9 mouse cellular contexts compared by ENCODE assay signal in the genomic region with DNA sequence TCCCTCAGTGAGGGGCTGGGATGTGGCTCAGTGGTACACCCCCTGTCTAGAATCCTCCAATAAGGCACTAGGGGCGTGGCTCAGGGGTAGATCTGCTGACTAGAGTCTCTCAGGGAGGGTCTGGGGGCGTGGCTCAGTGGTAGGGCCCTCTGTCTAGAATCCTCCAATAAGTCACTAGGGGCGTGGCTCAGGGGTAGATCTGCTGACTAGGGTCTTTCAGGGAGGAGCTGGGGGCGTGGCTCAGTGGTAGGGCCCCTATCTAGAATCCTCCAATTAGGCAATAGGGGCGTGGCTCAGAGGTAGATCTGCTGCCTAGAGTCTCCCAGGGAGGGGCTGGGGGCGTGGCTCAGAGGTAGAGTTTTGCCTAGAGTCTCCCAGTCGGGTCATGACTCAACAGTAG. TPM values are rescaled to one million over a fixed set of nuclear protein-coding genes. Genes with fewer than 3 reads are reported as not detected.
A peak's percentile ranks its signal among the peaks of the same experiment; 100 is the strongest.
DNase-seq lines count a peak whose midpoint lies in the region; ATAC-seq and TF ChIP-seq lines count a peak whose summit lies in the region.
"Had no signal": no experiment of that assay in that cellular context is flagged by ENCODE, and none has a peak within 500 bp of the region (broad histone marks: within the 10 kb centered on the region; RNA-seq: fewer than 3 reads in every experiment).

No protein-coding gene starts in this region.

- H3K4me2 ChIP-seq in heart, embryonic 11.5 days: no peak overlapping the region
- H3K4me2 ChIP-seq in liver, embryonic 12.5 days: no peak overlapping the region
- H3K4me2 ChIP-seq: limb, embryonic 12.5 days had no signal

- H3K27me3 ChIP-seq in heart, embryonic 11.5 days (ENCODE audit: control insufficient read depth, insufficient read depth, low read length): peaks cover 75% of the 10 kb centered on the region
- no peaks in the 10 kb centered on the region for H3K27me3 ChIP-seq in MEL (ENCODE audit: control insufficient read depth in 1 of 2, insufficient read depth in 2 of 2, low read length in 2 of 2)
- H3K27me3 ChIP-seq in forebrain, embryonic 10.5 days (ENCODE audit: poor library complexity, severe bottlenecking): peaks cover 57% of the 10 kb centered on the region
- H3K27me3 ChIP-seq in liver, embryonic 12.5 days (replicated peaks): peaks cover 95% of the 10 kb centered on the region

- no peak for TF ChIP-seq POLR2A in MEL (IDR thresholded peaks at IDR 0.05; ENCODE audit: control insufficient read depth in 1 of 2, insufficient read depth in 1 of 2, low read depth in 1 of 2, low read length in 2 of 2, poor library complexity in 1 of 2)

- H3K36me3 ChIP-seq in heart, embryonic 11.5 days (ENCODE audit: control insufficient read depth, insufficient read depth, low read length): no peaks in the 10 kb centered on the region
- H3K36me3 ChIP-seq in MEL (ENCODE audit: control insufficient read depth in 1 of 2, insufficient read depth in 2 of 2, low read length in 2 of 2): 0 out of 4 replicates have a peak, but pooled peaks cover 0 to 2% of the 10 kb centered on the region in 2 experiments
- peaks cover 13% of the 10 kb centered on the region; the same call in 1 of the 2 replicates for H3K36me3 ChIP-seq in forebrain, embryonic 10.5 days (replicated peaks)
- no peaks in the 10 kb centered on the region for H3K36me3 ChIP-seq in liver, embryonic 12.5 days
- H3K36me3 ChIP-seq: limb, embryonic 12.5 days had no signal

- no peaks in the 10 kb centered on the region for H3K9me3 ChIP-seq in heart, embryonic 11.5 days (replicated peaks; ENCODE audit: control insufficient read depth, low read length)
- no peaks in the 10 kb centered on the region for H3K9me3 ChIP-seq in MEL (replicated peaks; ENCODE audit: insufficient read depth, low read length)
- no peaks in the 10 kb centered on the region for H3K9me3 ChIP-seq in forebrain, embryonic 10.5 days
- H3K9me3 ChIP-seq in liver, embryonic 12.5 days (replicated peaks): no peaks in the 10 kb centered on the region
- H3K9me3 ChIP-seq: limb, embryonic 12.5 days had no signal

- TF ChIP-seq EP300 in MEL (IDR thresholded peaks at IDR 0.05; ENCODE audit: low read depth in 1 of 2, low read length in 2 of 2): no peak

- no peak overlapping the region for H3K9ac ChIP-seq in heart, embryonic 11.5 days (ENCODE audit: low read depth, low read length)
- no peak overlapping the region for H3K9ac ChIP-seq in MEL (ENCODE audit: control insufficient read depth, low read depth, low read length, poor library complexity, severe bottlenecking)
- no peak overlapping the region for H3K9ac ChIP-seq in liver, embryonic 12.5 days
- H3K9ac ChIP-seq: limb, embryonic 12.5 days had no signal

- DNase-seq in heart, adult 8-10 months (ENCODE audit: low spot score): no peak
- DNase-seq in MEL (ENCODE audit: low read depth, low spot score): peak; percentile 93
- peak; percentile 81 for DNase-seq in forebrain, embryonic 10.5 days (ENCODE audit: extremely low spot score, low spot score)
- peak; percentile 50 for DNase-seq in testis, postnatal 10 days (ENCODE audit: low spot score)
- DNase-seq in gastrocnemius, adult 8-10 months (ENCODE audit: low spot score in 2 of 2): no peak
- DNase-seq in spleen, postnatal 4 days (ENCODE audit: low spot score in 2 of 2): no peak

- no peaks in the 10 kb centered on the region for H3K79me2 ChIP-seq in MEL (ENCODE audit: control insufficient read depth, insufficient read depth, low read length, poor library complexity)

- peak; percentile 75 for ATAC-seq in heart, embryonic 11.5 days (replicated peaks; ENCODE audit: insufficient number of reproducible peaks, low FRiP score, low TSS enrichment)
- peak; percentile 88 for ATAC-seq in liver, embryonic 12.5 days

- no peak for TF ChIP-seq CTCF in MEL (IDR thresholded peaks at IDR 0.05 in 2 of 3, conservative IDR thresholded peaks at IDR 0.05 in 1 of 3; ENCODE audit: control insufficient read depth in 1 of 3, insufficient read depth in 1 of 3, low read depth in 2 of 3, low read length in 3 of 3, poor library complexity in 1 of 3, severe bottlenecking in 1 of 3)

- 0 out of 2 replicates have a peak, but pooled peaks cover 3% of the 10 kb centered on the region for H3K4me1 ChIP-seq in heart, embryonic 11.5 days (ENCODE audit: control insufficient read depth, insufficient read depth, low read length)
- no peaks in the 10 kb centered on the region for H3K4me1 ChIP-seq in MEL (ENCODE audit: control insufficient read depth in 1 of 2, insufficient read depth in 2 of 2, low read length in 2 of 2)
- H3K4me1 ChIP-seq in forebrain, embryonic 10.5 days: peaks cover 58% of the 10 kb centered on the region
- peaks cover 40% of the 10 kb centered on the region for H3K4me1 ChIP-seq in liver, embryonic 12.5 days

- no peak for TF ChIP-seq RAD21 in MEL (IDR thresholded peaks at IDR 0.05; ENCODE audit: low read depth, low read length)

- H3K27ac ChIP-seq in heart, embryonic 11.5 days (ENCODE audit: low read depth, low read length): no peak overlapping the region
- H3K27ac ChIP-seq in MEL (ENCODE audit: control insufficient read depth, low read depth, low read length): no peak overlapping the region
- no peak overlapping the region for H3K27ac ChIP-seq in forebrain, embryonic 10.5 days
- no peak overlapping the region for H3K27ac ChIP-seq in liver, embryonic 12.5 days
- H3K27ac ChIP-seq: limb, embryonic 12.5 days had no signal

- no peak overlapping the region for H3K4me3 ChIP-seq in heart, embryonic 11.5 days (ENCODE audit: low read depth, low read length)
- H3K4me3 ChIP-seq in MEL (ENCODE audit: control insufficient read depth in 1 of 2, insufficient read depth in 1 of 2, low read depth in 2 of 2, low read length in 2 of 2): no peak overlapping the region
- peak overlapping the region; percentile 8 for H3K4me3 ChIP-seq in forebrain, embryonic 10.5 days
- H3K4me3 ChIP-seq in liver, embryonic 12.5 days: no peak overlapping the region
- H3K4me3 ChIP-seq: limb, embryonic 12.5 days had no signal

- WGBS in heart, embryonic 11.5 days (ENCODE audit: insufficient replicate concordance): 6% methylated on average over 7 of the region's 7 CpGs
- WGBS in forebrain, embryonic 10.5 days: 3% methylated on average over 7 of the region's 7 CpGs
- 1% methylated on average over 7 of the region's 7 CpGs for WGBS in liver, embryonic 12.5 days (ENCODE audit: insufficient replicate concordance)

TF ChIP-seq in MEL, 35 proteins besides CTCF, POLR2A, EP300 and RAD21 (continues in another document):
- no peak for TF ChIP-seq MXI1 (IDR thresholded peaks at IDR 0.05; ENCODE audit: low read depth, low read length)

RNA-seq across cellular contexts. Expression of gene Lrrc4b, which starts 4.6 kb away (rescaled TPM):
- polyA plus RNA-seq in heart, embryonic 11.5 days (2014; fragmentation: Nextera tagmentation; extraction: Ambion mirVana): 2.4 and 3.5 TPM in 2 replicates
- total RNA-seq in heart, adult 8-10 months (2022): 10 to 100 TPM; 33.5 to 37.9 (median 36.4) TPM
- 0.52 and 0.58 TPM in 2 replicates for total RNA-seq in MEL (2012; rRNA removed)
- polyA plus RNA-seq in MEL (2012; ENCODE audit: insufficient read depth in 1 of 2, insufficient read length in 2 of 2, low read depth in 1 of 2, low replicate concordance in 2 of 2, missing spikeins in 1 of 2): 1 to 10 TPM in 1 of 2 experiments, not detected in 1; 4.4 TPM
- polyA plus RNA-seq in forebrain, embryonic 10.5 days (2016; fragmentation: Nextera tagmentation; extraction: Ambion mirVana): 1.8 and 2.1 TPM in 2 replicates
- polyA plus RNA-seq in liver, embryonic 12.5 days (2016; fragmentation: Nextera tagmentation; extraction: Ambion mirVana): 0.07 TPM in 1 of 2 replicates, not detected in the other
- total RNA-seq in gastrocnemius, adult 8-10 months (2022): under 1 TPM; 0.10 to 0.27 (median 0.11) TPM

RNA-seq across cellular contexts. Expression of gene Aspdh, which starts 31.8 kb away (rescaled TPM):
- polyA plus RNA-seq in heart, embryonic 11.5 days (2014; fragmentation: Nextera tagmentation; extraction: Ambion mirVana): 1.3 and 1.5 TPM in 2 replicates
- 1 to 10 TPM in 1 of 4 experiments, under 1 TPM in 1, not detected in 2; 0.79 to 1.5 TPM for total RNA-seq in heart, adult 8-10 months (2022)
- total RNA-seq in MEL (2012; rRNA removed): not detected in 2 replicates
- polyA plus RNA-seq in MEL (2012; ENCODE audit: insufficient read depth in 1 of 2, insufficient read length in 2 of 2, low read depth in 1 of 2, low replicate concordance in 2 of 2, missing spikeins in 1 of 2): under 1 TPM in 1 of 2 experiments, not detected in 1; 0.89 TPM
- polyA plus RNA-seq in forebrain, embryonic 10.5 days (2016; fragmentation: Nextera tagmentation; extraction: Ambion mirVana): 1.3 and 1.5 TPM in 2 replicates
- 5.5 and 6.4 TPM in 2 replicates for polyA plus RNA-seq in liver, embryonic 12.5 days (2016; fragmentation: Nextera tagmentation; extraction: Ambion mirVana)
- under 1 TPM in 1 of 4 experiments, not detected in 3; 0.29 TPM for total RNA-seq in gastrocnemius, adult 8-10 months (2022)

RNA-seq across cellular contexts. Expression of gene Josd2, which starts 34.4 kb away (rescaled TPM):
- polyA plus RNA-seq in heart, embryonic 11.5 days (2014; fragmentation: Nextera tagmentation; extraction: Ambion mirVana): 169 and 181 TPM in 2 replicates
- 100 to 1,000 TPM; 109 to 130 (median 125) TPM for total RNA-seq in heart, adult 8-10 months (2022)
- 58.4 and 95.5 TPM in 2 replicates for total RNA-seq in MEL (2012; rRNA removed)
- polyA plus RNA-seq in MEL (2012; ENCODE audit: insufficient read depth in 1 of 2, insufficient read length in 2 of 2, low read depth in 1 of 2, low replicate concordance in 2 of 2, missing spikeins in 1 of 2): 100 to 1,000 TPM in 1 of 2 experiments, not detected in 1; 141 TPM
- polyA plus RNA-seq in forebrain, embryonic 10.5 days (2016; fragmentation: Nextera tagmentation; extraction: Ambion mirVana): 74.9 and 78.5 TPM in 2 replicates
- 189 and 194 TPM in 2 replicates for polyA plus RNA-seq in liver, embryonic 12.5 days (2016; fragmentation: Nextera tagmentation; extraction: Ambion mirVana)
- total RNA-seq in gastrocnemius, adult 8-10 months (2022): 10 to 100 TPM; 48.9 to 66.1 (median 56.3) TPM

RNA-seq across cellular contexts. Expression of gene 1700008O03Rik, which starts 47.8 kb away (rescaled TPM):
- polyA plus RNA-seq in heart, embryonic 11.5 days (2014; fragmentation: Nextera tagmentation; extraction: Ambion mirVana): 0.65 and 1.0 TPM in 2 replicates
- total RNA-seq in heart, adult 8-10 months (2022): under 1 TPM in 1 of 4 experiments, not detected in 3; 0.46 TPM
- total RNA-seq in MEL (2012; rRNA removed): not detected in 2 replicates
- polyA plus RNA-seq in MEL (2012; ENCODE audit: insufficient read depth in 1 of 2, insufficient read length in 2 of 2, low read depth in 1 of 2, low replicate concordance in 2 of 2, missing spikeins in 1 of 2): under 1 TPM in 1 of 2 experiments, not detected in 1; 0.95 TPM
- polyA plus RNA-seq in forebrain, embryonic 10.5 days (2016; fragmentation: Nextera tagmentation; extraction: Ambion mirVana): 1.6 and 2.1 TPM in 2 replicates
- polyA plus RNA-seq in liver, embryonic 12.5 days (2016; fragmentation: Nextera tagmentation; extraction: Ambion mirVana): 0.38 TPM in 1 of 2 replicates, not detected in the other
- not detected for total RNA-seq in gastrocnemius, adult 8-10 months (2022)

RNA-seq across cellular contexts. Expression of gene Syt3, which starts 49.5 kb away (rescaled TPM):
- 0.32 and 0.59 TPM in 2 replicates for polyA plus RNA-seq in heart, embryonic 11.5 days (2014; fragmentation: Nextera tagmentation; extraction: Ambion mirVana)
- 1 to 10 TPM; 2.4 to 3.7 (median 3.1) TPM for total RNA-seq in heart, adult 8-10 months (2022)
- 0.08 and 0.20 TPM in 2 replicates for total RNA-seq in MEL (2012; rRNA removed)
- polyA plus RNA-seq in MEL (2012; ENCODE audit: insufficient read depth in 1 of 2, insufficient read length in 2 of 2, low read depth in 1 of 2, low replicate concordance in 2 of 2, missing spikeins in 1 of 2): under 1 TPM in 1 of 2 experiments, not detected in 1; 0.56 TPM
- polyA plus RNA-seq in forebrain, embryonic 10.5 days (2016; fragmentation: Nextera tagmentation; extraction: Ambion mirVana): 3.2 and 4.1 TPM in 2 replicates
- 0.05 and 0.11 TPM in 2 replicates for polyA plus RNA-seq in liver, embryonic 12.5 days (2016; fragmentation: Nextera tagmentation; extraction: Ambion mirVana)
- total RNA-seq in gastrocnemius, adult 8-10 months (2022): 1 to 10 TPM; 3.2 to 7.0 (median 5.2) TPM

Comparison
In these comparisons a context has a peak if more than half of its experiments do, and no peak if none do; other contexts are left out.
1. DNase-seq: peak in MEL (single experiment), forebrain, embryonic 10.5 days (single experiment) and testis, postnatal 10 days (single experiment); none in heart, adult 8-10 months (single experiment), gastrocnemius, adult 8-10 months (0 of 2) and spleen, postnatal 4 days (0 of 2).